Mouse (Mus musculus): Measurements from ENCODE around the gene Mtmr12. TPM values are rescaled to one million over a fixed set of nuclear protein-coding genes. Genes with fewer than 3 reads are reported as not detected.

Gene Mtmr12
- polyA plus RNA-seq, 1 experiment from 2014 or later, result 4.0 TPM

- TF ChIP-seq EP300 (IDR thresholded peaks at IDR 0.05; ENCODE audit: low read depth) (no peak), CTCF (IDR thresholded peaks at IDR 0.05; ENCODE audit: low read depth) (no peak)
- WGBS (ENCODE audit: insufficient replicate concordance), result 70% methylated on average over 7 of the region's 7 CpGs
- no peak overlapping the region for H3K9ac ChIP-seq (replicated peaks)
Measured at GRCm38 (mm10) chr15:12311465-12311864, 106.6 kb downstream of the Mtmr12 start.

GRCm38 (mm10) chr15:12313255-12313654 is 108.4 kb downstream of the Mtmr12 start:
- no peaks in the 10 kb centered on the region for H3K36me3 ChIP-seq (replicated peaks; ENCODE audit: insufficient read depth, low read length)
- no peak overlapping the region for H3K4me2 ChIP-seq (ENCODE audit: low read depth, low read length)
- no peak overlapping the region for H3K9ac ChIP-seq (replicated peaks)
- TF ChIP-seq EP300 (IDR thresholded peaks at IDR 0.05; ENCODE audit: low read depth) (no peak), CTCF (IDR thresholded peaks at IDR 0.05; ENCODE audit: low read depth) (no peak)
- ATAC-seq (peak; percentile 40; the same call in 1 of the 2 replicates), DNase-seq (no peak)
- H3K4me1 ChIP-seq (ENCODE audit: insufficient read depth), result no peaks in the 10 kb centered on the region
- H3K27ac ChIP-seq (ENCODE audit: low read depth), result no peak overlapping the region
- H3K4me3 ChIP-seq (ENCODE audit: low read depth, low read length), result no peak overlapping the region
- H3K9me3 ChIP-seq (ENCODE audit: low read length), result no peaks in the 10 kb centered on the region
- WGBS (ENCODE audit: insufficient replicate concordance), result 26% methylated on average over 1 of the region's 1 CpGs
- no peaks in the 10 kb centered on the region for H3K27me3 ChIP-seq (ENCODE audit: insufficient read depth, low read length)

More at GRCm38 (mm10) chr15:12311465-12311864, 106.6 kb downstream of the Mtmr12 start:
- ATAC-seq (no peak), DNase-seq (no peak)
- Histone ChIP-seq H3K36me3 (replicated peaks; ENCODE audit: insufficient read depth, low read length) (no peaks in the 10 kb centered on the region), H3K4me2 (ENCODE audit: low read depth, low read length) (no peak overlapping the region), H3K27ac (ENCODE audit: low read depth) (no peak overlapping the region), H3K4me3 (ENCODE audit: low read depth, low read length) (no peak overlapping the region), H3K9me3 (ENCODE audit: low read length) (no peaks in the 10 kb centered on the region), H3K4me1 (ENCODE audit: insufficient read depth) (peaks cover 8% of the 10 kb centered on the region), H3K27me3 (ENCODE audit: insufficient read depth, low read length) (no peaks in the 10 kb centered on the region)

GRCm38 (mm10) chr15:12314584-12314983 is 109.8 kb downstream of the Mtmr12 start:
- WGBS (ENCODE audit: insufficient replicate concordance), result 72% methylated on average over 5 of the region's 5 CpGs

GRCm38 (mm10) chr15:12315996-12316395 is 111.2 kb downstream of the Mtmr12 start:
- no peak for ATAC-seq
- WGBS (ENCODE audit: insufficient replicate concordance), result 63% methylated on average over 2 of the region's 2 CpGs

More at GRCm38 (mm10) chr15:12314584-12314983, 109.8 kb downstream of the Mtmr12 start:
- TF ChIP-seq CTCF (IDR thresholded peaks at IDR 0.05; ENCODE audit: low read depth) (no peak), EP300 (IDR thresholded peaks at IDR 0.05; ENCODE audit: low read depth) (no peak)
- Histone ChIP-seq H3K4me1 (ENCODE audit: insufficient read depth) (no peaks in the 10 kb centered on the region), H3K4me2 (ENCODE audit: low read depth, low read length) (no peak overlapping the region), H3K9ac (replicated peaks) (no peak overlapping the region), H3K36me3 (replicated peaks; ENCODE audit: insufficient read depth, low read length) (no peaks in the 10 kb centered on the region), H3K4me3 (ENCODE audit: low read depth, low read length) (no peak overlapping the region), H3K9me3 (ENCODE audit: low read length) (no peaks in the 10 kb centered on the region), H3K27me3 (ENCODE audit: insufficient read depth, low read length) (no peaks in the 10 kb centered on the region), H3K27ac (ENCODE audit: low read depth) (no peak overlapping the region)
- no peak for ATAC-seq
- DNase-seq, result no peak

GRCm38 (mm10) chr15:12317290-12317689 is 112.5 kb downstream of the Mtmr12 start:
- H3K27ac ChIP-seq (ENCODE audit: low read depth), result no peak overlapping the region
- DNase-seq (no peak), ATAC-seq (no peak)
- H3K27me3 ChIP-seq (ENCODE audit: insufficient read depth, low read length), result 0 out of 2 replicates have a peak, but pooled peaks cover 2% of the 10 kb centered on the region
- no peaks in the 10 kb centered on the region for H3K9me3 ChIP-seq (ENCODE audit: low read length)
- TF ChIP-seq EP300 (IDR thresholded peaks at IDR 0.05; ENCODE audit: low read depth), result peak; percentile 35; the same call in 1 of the 2 replicates
- no peak for TF ChIP-seq CTCF (IDR thresholded peaks at IDR 0.05; ENCODE audit: low read depth)
- no peak overlapping the region for H3K4me2 ChIP-seq (ENCODE audit: low read depth, low read length)
- no peak overlapping the region for H3K9ac ChIP-seq (replicated peaks)
- WGBS (ENCODE audit: insufficient replicate concordance), result 40% methylated on average over 5 of the region's 5 CpGs
- H3K4me1 ChIP-seq (ENCODE audit: insufficient read depth), result peaks cover 7% of the 10 kb centered on the region; the same call in 1 of the 2 replicates
- H3K36me3 ChIP-seq (replicated peaks; ENCODE audit: insufficient read depth, low read length), result no peaks in the 10 kb centered on the region
- no peak overlapping the region for H3K4me3 ChIP-seq (ENCODE audit: low read depth, low read length)

More at GRCm38 (mm10) chr15:12315996-12316395, 111.2 kb downstream of the Mtmr12 start:
- H3K4me2 ChIP-seq (ENCODE audit: low read depth, low read length), result no peak overlapping the region
- no peak overlapping the region for H3K4me3 ChIP-seq (ENCODE audit: low read depth, low read length)
- no peaks in the 10 kb centered on the region for H3K9me3 ChIP-seq (ENCODE audit: low read length)
- H3K27me3 ChIP-seq (ENCODE audit: insufficient read depth, low read length), result 0 out of 2 replicates have a peak, but pooled peaks cover 2% of the 10 kb centered on the region
- H3K9ac ChIP-seq (replicated peaks), result no peak overlapping the region
- no peak for DNase-seq
- no peak overlapping the region for H3K27ac ChIP-seq (ENCODE audit: low read depth)
- TF ChIP-seq CTCF (IDR thresholded peaks at IDR 0.05; ENCODE audit: low read depth), result no peak
- TF ChIP-seq EP300 (IDR thresholded peaks at IDR 0.05; ENCODE audit: low read depth), result no peak
- no peaks in the 10 kb centered on the region for H3K36me3 ChIP-seq (replicated peaks; ENCODE audit: insufficient read depth, low read length)
- H3K4me1 ChIP-seq (ENCODE audit: insufficient read depth), result peaks cover 7% of the 10 kb centered on the region; the same call in 1 of the 2 replicates

- Histone ChIP-seq H3K4me1 (ENCODE audit: insufficient read depth) (peaks cover 7% of the 10 kb centered on the region; the same call in 1 of the 2 replicates), H3K27ac (ENCODE audit: low read depth) (no peak overlapping the region), H3K4me3 (ENCODE audit: low read depth, low read length) (no peak overlapping the region), H3K27me3 (ENCODE audit: insufficient read depth, low read length) (0 out of 2 replicates have a peak, but pooled peaks cover 2% of the 10 kb centered on the region), H3K4me2 (ENCODE audit: low read depth, low read length) (no peak overlapping the region), H3K9me3 (ENCODE audit: low read length) (no peaks in the 10 kb centered on the region), H3K36me3 (replicated peaks; ENCODE audit: insufficient read depth, low read length) (no peaks in the 10 kb centered on the region), H3K9ac (replicated peaks) (no peak overlapping the region)
- no peak for DNase-seq
- 80% methylated on average over 8 of the region's 8 CpGs for WGBS (ENCODE audit: insufficient replicate concordance)
- ATAC-seq, result no peak
- TF ChIP-seq CTCF (IDR thresholded peaks at IDR 0.05; ENCODE audit: low read depth) (no peak), EP300 (IDR thresholded peaks at IDR 0.05; ENCODE audit: low read depth) (no peak)
Measured at GRCm38 (mm10) chr15:12318451-12318850, 113.6 kb downstream of the Mtmr12 start.
